Mouse (Mus musculus) lung, embryonic 15.5 days (tissue): ENCODE data around the gene Itk. TPM values are rescaled to one million over a fixed set of nuclear protein-coding genes. Genes with fewer than 3 reads are reported as not detected.

ENCODE experiments used
- ATAC-seq: fragments of 200-750 bp; cut with Nextera tagmentation; 2 replicates; pipeline ENCODE4 v1.8.0; 2017; ENCODE audit warnings: moderate number of reproducible peaks, borderline replicate concordance; ENCODE audit not compliant: low FRiP score, low TSS enrichment; ENCODE audit errors: extremely low read depth
- H3K27ac ChIP-seq: fragments of 300-500 bp; sonication (generic); 2 replicates; pipeline ENCODE4 v1.5.1; 2015; ENCODE audit warnings: moderate library complexity, mild to moderate bottlenecking, inconsistent platforms
- H3K27me3 ChIP-seq: fragments of 300-500 bp; sonication (generic); 2 replicates; pipeline ENCODE4 v1.6.1; 2015; ENCODE audit warnings: inconsistent platforms
- H3K36me3 ChIP-seq: fragments of 300-500 bp; sonication (generic); 2 replicates; pipeline ENCODE4 v1.6.1; 2015; ENCODE audit warnings: inconsistent platforms
- H3K4me1 ChIP-seq: fragments of 300-500 bp; sonication (generic); 2 replicates; pipeline ENCODE4 v1.6.1; 2015; ENCODE audit warnings: inconsistent platforms
- H3K4me2 ChIP-seq: fragments of 300-500 bp; sonication (generic); 2 replicates; pipeline ENCODE4 v1.6.1; 2015; ENCODE audit warnings: inconsistent platforms, mild to moderate bottlenecking, moderate library complexity
- H3K4me3 ChIP-seq: fragments of 300-500 bp; sonication (generic); 2 replicates; pipeline ENCODE4 v1.5.1; 2015; ENCODE audit warnings: mild to moderate bottlenecking, inconsistent platforms
- H3K9ac ChIP-seq: fragments of 300-500 bp; sonication (generic); 2 replicates; pipeline ENCODE4 v1.6.1; 2015; ENCODE audit warnings: inconsistent platforms
- H3K9me3 ChIP-seq: fragments of 300-500 bp; sonication (generic); 2 replicates; pipeline ENCODE4 v1.6.1; 2016; ENCODE audit warnings: inconsistent platforms
- WGBS: fragments of 180-500 bp; shearing (Covaris S2); methylation state at CpG from one replicate; pipeline ENCODE4 v1.1.7; 2015; 5-methylcytosine and 5-hydroxymethylcytosine counted together
- polyA plus RNA-seq: library from polyadenylated mRNA; unstranded; fragments of >200 nt; fragmentation: Nextera tagmentation; extraction: Ambion mirVana; gene quantifications from 2 replicates; pipeline ENCODE4 v1.2.1, GENCODE M21; 2015

The Itk gene
- polyA plus RNA-seq, 1 experiment from 2014 or later = 0.80 TPM

- Histone ChIP-seq H3K9ac (no peak overlapping the region), H3K27ac (no peak overlapping the region), H3K4me1 (no peaks in the 10 kb centered on the region), H3K9me3 (no peaks in the 10 kb centered on the region), H3K27me3 (no peaks in the 10 kb centered on the region), H3K4me3 (no peak overlapping the region), H3K4me2 (no peak overlapping the region), H3K36me3 (no peaks in the 10 kb centered on the region)
- WGBS = 26% methylated on average over 5 of the region's 5 CpGs
- ATAC-seq = no peak
These were observed 45.3 kb downstream of the Itk start for GRCm38 (mm10) chr11:46343886-46344546.

GRCm38 (mm10) chr11:46341960-46342359 is 47.4 kb downstream of the Itk start:
- no peaks in the 10 kb centered on the region for H3K36me3 ChIP-seq
- WGBS = 81% methylated on average over 4 of the region's 4 CpGs
- H3K9me3 ChIP-seq = no peaks in the 10 kb centered on the region
- no peak overlapping the region for H3K9ac ChIP-seq
- H3K27ac ChIP-seq = no peak overlapping the region
- H3K27me3 ChIP-seq = no peaks in the 10 kb centered on the region
- H3K4me3 ChIP-seq = no peak overlapping the region
- ATAC-seq = no peak
- no peak overlapping the region for H3K4me2 ChIP-seq
- H3K4me1 ChIP-seq = no peaks in the 10 kb centered on the region

GRCm38 (mm10) chr11:46336020-46336419 is 53.3 kb downstream of the Itk start:
- WGBS = 66% methylated on average over 5 of the region's 5 CpGs
- no peak overlapping the region for H3K9ac ChIP-seq

DNA sequence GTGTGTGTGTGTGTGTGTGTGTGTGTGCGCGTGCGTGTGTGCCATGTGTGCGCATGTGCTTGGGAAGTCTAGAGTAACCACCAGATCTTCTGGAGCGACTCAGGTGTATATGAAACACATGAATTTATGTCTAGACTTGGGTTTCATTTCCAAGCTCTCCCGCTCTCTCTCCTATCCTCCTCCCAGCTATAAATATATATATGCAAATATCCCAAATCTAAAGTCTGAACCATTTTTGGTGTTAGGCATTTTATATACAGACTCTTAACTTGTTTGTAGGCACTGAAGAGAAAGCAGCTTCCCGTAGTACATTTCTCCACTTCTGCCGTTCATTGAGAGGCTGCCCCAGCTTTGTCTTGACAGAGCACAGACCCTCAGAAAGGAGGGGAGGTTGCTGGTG is 57.1 kb downstream of the Itk start:
- WGBS = 86% methylated on average over 8 of the region's 8 CpGs
- no peak for ATAC-seq
- Histone ChIP-seq H3K9me3 (no peaks in the 10 kb centered on the region), H3K4me1 (no peaks in the 10 kb centered on the region), H3K4me2 (no peak overlapping the region), H3K9ac (no peak overlapping the region), H3K27me3 (no peaks in the 10 kb centered on the region), H3K36me3 (no peaks in the 10 kb centered on the region), H3K27ac (no peak overlapping the region), H3K4me3 (no peak overlapping the region)

More at GRCm38 (mm10) chr11:46336020-46336419, 53.3 kb downstream of the Itk start:
- Histone ChIP-seq H3K4me1 (no peaks in the 10 kb centered on the region), H3K4me2 (no peak overlapping the region), H3K4me3 (no peak overlapping the region), H3K9me3 (no peaks in the 10 kb centered on the region), H3K36me3 (no peaks in the 10 kb centered on the region), H3K27ac (no peak overlapping the region), H3K27me3 (no peaks in the 10 kb centered on the region)
- ATAC-seq = no peak

DNA sequence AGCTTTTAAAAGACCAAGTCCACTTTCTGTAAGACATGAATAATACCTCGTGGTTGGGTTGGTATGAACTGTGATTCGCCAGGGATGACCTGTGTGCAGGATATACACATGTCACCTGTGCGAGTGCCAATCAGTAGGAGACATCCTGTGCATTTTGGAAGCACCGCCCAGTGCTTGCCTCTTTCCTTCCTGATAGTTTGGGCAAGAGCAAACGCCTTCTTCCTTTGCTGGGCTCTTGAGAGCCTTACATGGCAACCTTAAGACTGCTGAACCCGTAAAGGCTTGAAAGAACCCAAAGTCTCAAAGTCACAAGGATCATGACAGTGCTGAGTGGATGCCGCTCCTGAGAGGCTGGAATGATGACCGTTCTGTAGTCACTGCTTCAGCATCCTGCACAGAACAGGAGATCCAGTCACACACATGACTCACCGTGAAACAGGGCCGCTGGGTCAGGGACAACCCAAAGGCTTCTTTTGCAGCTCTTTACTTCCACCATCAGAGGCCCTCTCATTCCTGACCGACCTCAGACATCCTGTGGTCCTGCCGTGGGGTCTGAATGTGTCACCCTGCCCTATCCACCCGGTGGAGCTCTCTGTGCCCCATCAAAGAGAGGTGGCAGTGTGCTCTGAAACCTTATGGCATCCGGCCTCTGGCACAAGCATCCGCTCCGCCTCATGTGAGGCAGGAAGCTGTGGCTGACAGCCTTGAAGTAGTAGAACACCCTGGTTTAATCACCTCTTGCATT is 62.9 kb downstream of the Itk start:
- Histone ChIP-seq H3K27me3 (no peaks in the 10 kb centered on the region), H3K9me3 (no peaks in the 10 kb centered on the region), H3K9ac (no peak overlapping the region), H3K27ac (no peak overlapping the region), H3K36me3 (no peaks in the 10 kb centered on the region), H3K4me3 (no peak overlapping the region), H3K4me2 (no peak overlapping the region), H3K4me1 (no peaks in the 10 kb centered on the region)
- ATAC-seq = no peak
- WGBS = 79% methylated on average over 16 of the region's 16 CpGs

GRCm38 (mm10) chr11:46321559-46321958 is 67.8 kb downstream of the Itk start:
- no peak for ATAC-seq
- Histone ChIP-seq H3K36me3 (no peaks in the 10 kb centered on the region), H3K4me2 (no peak overlapping the region), H3K9me3 (no peaks in the 10 kb centered on the region), H3K27ac (no peak overlapping the region), H3K4me1 (no peaks in the 10 kb centered on the region), H3K4me3 (no peak overlapping the region), H3K9ac (no peak overlapping the region), H3K27me3 (no peaks in the 10 kb centered on the region)
- 64% methylated on average over 7 of the region's 7 CpGs for WGBS

- Histone ChIP-seq H3K4me1 (peaks cover 15% of the 10 kb centered on the region), H3K27me3 (peaks cover 20% of the 10 kb centered on the region), H3K36me3 (no peaks in the 10 kb centered on the region), H3K27ac (no peak overlapping the region), H3K4me3 (no peak overlapping the region), H3K9ac (no peak overlapping the region), H3K9me3 (no peaks in the 10 kb centered on the region), H3K4me2 (no peak overlapping the region)
- WGBS = 23% methylated on average over 7 of the region's 7 CpGs
- no peak for ATAC-seq
These were observed 74.8 kb downstream of the Itk start for GRCm38 (mm10) chr11:46314534-46314933.

- Histone ChIP-seq H3K4me3 (no peak overlapping the region), H3K36me3 (no peaks in the 10 kb centered on the region), H3K4me2 (no peak overlapping the region), H3K27me3 (peaks cover 20% of the 10 kb centered on the region), H3K4me1 (peaks cover 15% of the 10 kb centered on the region), H3K9me3 (no peaks in the 10 kb centered on the region), H3K9ac (no peak overlapping the region), H3K27ac (no peak overlapping the region)
- WGBS = 76% methylated on average over 6 of the region's 6 CpGs
- ATAC-seq = no peak
These were observed 75.5 kb downstream of the Itk start for GRCm38 (mm10) chr11:46313851-46314250.

- peaks cover 20% of the 10 kb centered on the region for H3K27me3 ChIP-seq
- ATAC-seq = no peak
- 7% methylated on average over 14 of the region's 14 CpGs for WGBS
- H3K36me3 ChIP-seq = no peaks in the 10 kb centered on the region
- H3K9me3 ChIP-seq = no peaks in the 10 kb centered on the region
- peaks cover 15% of the 10 kb centered on the region for H3K4me1 ChIP-seq
- H3K4me2 ChIP-seq = peak within 1 kb of the TSS; percentile 94
- peak within 1 kb of the TSS; percentile 47 for H3K9ac ChIP-seq
- 0 out of 2 replicates have a peak within 1 kb of the TSS, but pooled peaks have one; percentile 3 for H3K27ac ChIP-seq
- H3K4me3 ChIP-seq = peak within 1 kb of the TSS; percentile 59
These were observed 76.7 kb downstream of the Itk start, which contains the start of gene Cyfip2 for GRCm38 (mm10) chr11:46312523-46313035. Gene Cyfip2 (minus strand): TSS chr11:46312859.

GRCm38 (mm10) chr11:46311703-46312522 is 77.4 kb downstream of the Itk start:
- peak; percentile 85; the same call in 1 of the 2 replicates for ATAC-seq
- peaks cover 15% of the 10 kb centered on the region for H3K4me1 ChIP-seq
- peak overlapping the region; percentile 47 for H3K9ac ChIP-seq
- under 1% methylated on average over 57 of the region's 71 CpGs for WGBS
- H3K4me2 ChIP-seq = peak overlapping the region; percentile 94
- no peaks in the 10 kb centered on the region for H3K9me3 ChIP-seq
- peaks cover 20% of the 10 kb centered on the region for H3K27me3 ChIP-seq
- no peaks in the 10 kb centered on the region for H3K36me3 ChIP-seq
- peak overlapping the region; percentile 59 for H3K4me3 ChIP-seq
- H3K27ac ChIP-seq = 0 out of 2 replicates have a peak overlapping the region, but pooled peaks have one; percentile 3

- Histone ChIP-seq H3K27ac (no peak overlapping the region), H3K4me1 (peaks cover 15% of the 10 kb centered on the region), H3K27me3 (peaks cover 20% of the 10 kb centered on the region), H3K4me2 (peak overlapping the region; percentile 94), H3K4me3 (peak overlapping the region; percentile 59), H3K9me3 (no peaks in the 10 kb centered on the region), H3K36me3 (no peaks in the 10 kb centered on the region), H3K9ac (peak overlapping the region; percentile 47)
- no peak for ATAC-seq
- 11% methylated on average over 14 of the region's 14 CpGs for WGBS
These were observed 78.1 kb downstream of the Itk start for GRCm38 (mm10) chr11:46311181-46311702.
